Mouse (Mus musculus) gastrocnemius, postnatal 10 days (tissue): ENCODE results near the gene Hira. TPM values are rescaled to one million over a fixed set of nuclear protein-coding genes. Genes with fewer than 3 reads are reported as not detected.
"Not testable (repeated sequence)": the region's sequence is repeated elsewhere in the genome, so short reads cannot be mapped to it uniquely, and the experiment has no call there.

Experiments used
- DNase-seq: peaks from one replicate; pipeline ENCODE4 v3.0.0; 2021; ENCODE audit warnings: mixed read lengths
- long read RNA-seq, 2 experiments: library from polyadenylated mRNA; stranded (forward); transcript quantifications; one replicate each; pipeline ENCODE4 v2.0.0; 2021
- total RNA-seq, 2 experiments: library from RNA; stranded (reverse); gene quantifications; 2 replicates each; pipeline ENCODE4 v1.2.3; 2021

The Hira gene
- 10 to 100 TPM; 22.3 to 27.8 TPM for total RNA-seq
- long read RNA-seq, experiment 1, partial matches to known transcripts = 3 of 4 reads
- long read RNA-seq, experiment 1, other reads (novel, unspliced or antisense) = 1 of 4 reads
- long read RNA-seq, experiment 2, partial matches to known transcripts = 3 of 3 reads
- long read RNA-seq, experiment 2, other reads (novel, unspliced or antisense) = 0 of 3 reads

DNA sequence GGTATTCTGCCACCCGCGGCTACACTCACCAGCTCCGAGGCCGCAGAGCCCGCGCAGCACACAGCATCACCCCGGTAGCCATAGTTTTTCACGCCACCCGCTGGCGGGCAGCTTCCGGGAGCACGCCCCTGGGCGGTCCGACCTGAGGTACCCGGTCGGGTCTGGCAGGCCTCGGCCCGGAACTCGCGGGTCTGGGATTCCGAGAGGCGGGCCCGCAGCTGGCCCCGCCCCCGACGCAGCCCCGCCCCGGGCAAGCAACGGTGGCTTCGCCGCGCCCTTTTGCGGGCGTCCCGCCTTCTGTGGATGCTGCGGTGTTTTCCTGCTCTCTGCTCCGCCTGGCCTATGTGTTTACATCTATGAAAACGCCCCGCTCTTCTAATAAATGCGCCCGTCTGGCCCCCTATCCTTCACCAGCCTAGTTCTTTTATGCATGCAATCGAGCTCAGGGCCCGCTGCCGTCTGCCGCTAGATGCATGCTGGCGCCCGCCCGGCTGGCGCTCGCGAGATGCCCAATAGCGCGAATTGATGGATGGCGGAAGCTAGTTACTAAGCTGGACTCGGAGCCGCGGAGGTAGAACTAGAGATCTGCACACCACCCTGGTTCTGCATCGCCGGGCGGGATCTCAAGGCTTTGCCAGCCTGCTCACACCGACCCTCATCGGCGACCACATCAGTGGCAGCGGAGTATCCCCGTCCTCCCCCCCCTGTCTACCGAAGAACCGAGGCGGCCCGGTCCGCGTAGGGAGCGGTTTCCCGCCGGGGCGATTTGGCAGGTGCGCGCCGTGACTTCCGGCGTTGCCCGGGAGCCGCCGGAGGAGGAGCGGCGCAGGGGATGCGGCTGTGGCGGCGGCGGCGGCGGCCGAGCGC is at the start of gene Hira, which contains the start of gene Mrpl40:
Gene Hira (plus strand): TSS at position 596 of the 867 bp plus-strand sequence.
Gene Mrpl40 (minus strand): TSS at position 421 of the 867 bp plus-strand sequence.
- DNase-seq = peak; percentile 94

GRCm38 (mm10) chr16:18828630-18829029 is 48.2 kb upstream of the Hira start:
- DNase-seq = no peak

DNA sequence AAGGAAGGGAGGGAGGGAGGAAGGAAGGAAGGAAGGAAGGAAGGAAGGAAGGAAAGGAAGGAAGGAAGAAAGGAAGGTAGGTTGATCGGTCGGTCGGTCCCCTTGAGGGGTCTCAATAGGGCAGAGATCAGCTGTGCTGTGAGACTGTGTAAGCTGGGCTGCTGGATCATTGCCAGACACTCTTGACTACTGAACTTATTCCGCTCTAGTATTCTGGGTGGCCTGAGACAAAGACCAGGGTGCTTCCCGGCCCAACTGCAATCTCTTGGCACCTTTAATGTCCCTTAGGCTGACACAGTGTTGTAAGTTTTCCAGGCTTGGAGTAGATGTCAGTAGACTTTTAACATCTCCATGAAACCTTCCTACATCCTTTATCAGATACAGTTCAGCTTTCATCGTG is 47.7 kb upstream of the Hira start:
- no peak for DNase-seq

DNA sequence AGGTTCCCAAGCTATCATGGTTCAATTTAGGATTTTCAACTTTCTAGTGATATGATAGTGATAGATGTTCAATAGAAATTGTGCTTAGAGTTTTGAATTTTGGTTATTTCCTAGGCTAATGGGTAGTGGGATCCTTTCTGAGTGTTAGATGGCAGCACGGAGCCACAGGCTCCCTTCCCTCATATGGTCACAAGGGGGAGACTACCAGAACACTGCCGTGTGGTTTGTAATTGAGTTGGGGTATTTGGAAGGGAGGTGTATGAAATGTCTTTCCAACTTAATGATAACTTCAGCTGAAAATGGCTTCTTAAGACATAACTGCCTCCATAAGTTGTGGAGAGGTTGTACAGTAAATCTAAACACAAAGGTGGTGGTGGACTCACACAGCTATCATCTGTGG is 43.4 kb upstream of the Hira start:
- DNase-seq = no peak

GRCm38 (mm10) chr16:18836073-18836467 is 40.8 kb upstream of the Hira start:
- no peak for DNase-seq

- DNase-seq = peak; percentile 89
Observed at GRCm38 (mm10) chr16:18836468-18837208, 40.2 kb upstream of the Hira start, which contains the start of the genes 2510002D24Rik and Gm28539. Gene 2510002D24Rik (plus strand): TSS chr16:18836578. Gene Gm28539 (plus strand): TSS chr16:18836584.

- no peak for DNase-seq
Observed at GRCm38 (mm10) chr16:18838346-18838745, 38.5 kb upstream of the Hira start.

- DNase-seq = no peak
Observed at GRCm38 (mm10) chr16:18846301-18846820, 30.5 kb upstream of the Hira start.

DNA sequence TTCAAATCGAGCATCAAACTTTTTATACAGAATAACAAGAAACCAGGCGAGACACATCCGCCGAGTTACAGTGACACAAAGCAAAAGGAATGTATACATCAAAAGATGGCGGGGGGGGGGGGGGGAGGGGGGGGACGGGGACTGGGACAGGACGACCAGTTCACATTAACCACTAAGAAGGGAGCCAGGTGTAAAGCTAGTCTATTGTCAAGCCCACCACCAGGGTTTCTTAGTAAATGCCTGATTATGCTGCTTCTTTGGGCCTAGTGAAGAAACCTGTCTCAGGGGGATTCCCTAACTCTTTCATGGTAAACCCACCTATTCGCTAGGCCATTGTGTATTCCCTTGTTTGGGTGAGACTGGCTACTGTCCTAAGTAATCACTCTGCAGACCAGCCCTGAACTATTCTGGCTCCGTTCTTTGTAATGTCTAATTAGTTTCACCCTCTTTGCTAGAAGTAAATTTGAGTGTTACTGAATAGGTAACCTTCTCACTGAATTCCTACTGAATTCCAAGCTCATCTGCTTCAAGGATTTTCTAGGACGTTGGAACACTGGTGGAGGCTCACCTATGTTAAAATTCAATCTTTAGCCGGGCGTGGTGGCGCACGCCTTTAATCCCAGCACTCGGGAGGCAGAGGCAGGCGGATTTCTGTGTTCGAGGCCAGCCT is 27.2 kb upstream of the Hira start:
- DNase-seq = not testable (repeated sequence)

DNA sequence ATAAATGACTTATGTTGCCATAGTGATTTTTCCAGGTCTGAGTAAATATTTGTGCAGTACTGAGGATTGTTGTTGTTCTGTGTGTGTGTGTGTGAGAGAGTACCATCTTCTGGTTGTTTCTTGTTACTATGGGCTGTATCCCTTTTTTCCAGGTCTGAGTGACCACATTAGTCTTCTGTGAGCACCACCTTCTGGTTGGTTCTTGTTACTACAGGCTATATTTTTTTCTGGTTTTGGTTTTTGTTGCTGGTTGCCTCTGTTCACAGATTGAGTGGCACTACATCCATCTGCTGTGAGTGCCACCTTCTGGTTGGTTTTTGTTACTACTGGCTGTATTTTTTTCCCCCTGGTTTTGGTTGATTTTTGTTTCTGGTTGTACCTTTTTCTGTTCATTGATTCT is 18.3 kb upstream of the Hira start:
- no peak for DNase-seq

GRCm38 (mm10) chr16:18860186-18860585 is 16.7 kb upstream of the Hira start:
- DNase-seq = peak; percentile 12

- not testable (repeated sequence) for DNase-seq
Observed at GRCm38 (mm10) chr16:18870495-18870894, 6.3 kb upstream of the Hira start.

DNA sequence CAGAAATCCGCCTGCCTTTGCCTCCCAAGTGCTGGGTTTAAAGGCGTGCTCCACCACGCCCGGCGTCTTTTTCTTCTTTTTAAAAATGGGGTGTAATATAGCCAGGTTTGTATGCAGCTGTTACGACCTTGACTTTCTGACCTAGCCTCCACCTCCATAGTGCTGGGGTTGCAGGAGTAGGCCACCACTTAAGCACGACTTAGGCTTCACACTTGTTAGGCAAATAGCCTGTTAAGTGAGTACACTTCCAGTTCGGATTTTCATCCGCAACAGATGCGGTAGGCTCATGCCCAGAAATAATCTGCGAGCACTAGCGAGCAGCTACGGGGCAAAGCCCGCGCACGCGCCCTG is 771 bp upstream of the Hira start:
- DNase-seq = no peak

- peak; percentile 40 for DNase-seq
Observed at GRCm38 (mm10) chr16:18877386-18878090, 701 bp downstream of the Hira start.

DNA sequence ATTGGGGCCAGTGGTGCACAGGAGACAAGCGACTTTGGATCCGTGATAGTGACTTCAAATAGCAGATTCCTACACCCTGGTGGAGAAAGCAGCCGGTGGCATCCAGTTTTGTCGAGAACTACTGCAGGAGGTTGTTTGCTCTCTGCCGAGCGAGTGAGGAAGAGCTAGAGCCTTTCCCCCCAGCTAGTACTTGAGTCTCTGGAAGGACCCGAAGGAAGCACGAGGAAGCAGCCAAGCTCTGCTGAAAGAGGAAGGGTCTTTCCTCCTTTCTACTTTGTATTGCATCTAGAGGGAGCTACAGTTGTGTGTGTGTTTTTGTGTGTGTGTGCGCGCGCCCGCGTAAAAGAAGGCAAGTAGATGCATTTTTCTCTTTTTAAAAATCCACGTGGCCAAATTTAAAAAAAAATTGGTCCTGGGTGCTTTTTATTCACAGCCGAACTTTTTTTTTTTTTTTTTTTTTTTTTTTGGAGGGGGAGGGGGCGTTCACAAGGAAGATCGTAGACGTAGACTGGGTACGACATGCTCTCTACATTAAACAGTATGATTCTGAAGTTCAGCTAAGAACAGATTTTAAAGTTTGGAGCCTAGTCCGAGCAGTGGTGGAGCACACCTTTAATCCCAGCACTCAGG is 1.4 kb downstream of the Hira start:
- peak; percentile 4 for DNase-seq

GRCm38 (mm10) chr16:18884044-18884443 is 7.2 kb downstream of the Hira start:
- DNase-seq = no peak

- no peak for DNase-seq
Observed at GRCm38 (mm10) chr16:18893840-18894372, 17.1 kb downstream of the Hira start.

DNA sequence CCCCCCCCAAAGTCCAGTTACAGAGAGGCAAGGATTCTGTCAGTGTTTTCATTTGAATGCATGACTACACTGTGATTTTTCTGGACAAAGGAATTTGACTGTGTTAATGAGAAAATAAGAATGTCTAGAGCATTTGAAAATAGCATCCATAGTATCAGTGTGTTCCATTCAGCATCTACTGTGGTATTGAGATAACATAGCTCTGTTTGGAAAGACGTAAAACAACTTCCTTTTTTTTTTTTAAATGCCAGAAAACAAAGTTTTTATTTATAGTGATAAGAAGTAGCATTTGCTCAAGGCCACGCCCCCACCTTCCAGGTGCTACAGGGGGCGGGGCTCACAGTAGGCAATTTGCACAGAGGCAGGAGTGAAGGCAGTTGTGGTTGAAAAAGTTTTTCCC is 18.4 kb downstream of the Hira start:
- no peak for DNase-seq

GRCm38 (mm10) chr16:18896429-18896828 is 19.6 kb downstream of the Hira start:
- peak; percentile 23 for DNase-seq

- DNase-seq = no peak
Observed at GRCm38 (mm10) chr16:18905648-18906047, 28.8 kb downstream of the Hira start.

DNA sequence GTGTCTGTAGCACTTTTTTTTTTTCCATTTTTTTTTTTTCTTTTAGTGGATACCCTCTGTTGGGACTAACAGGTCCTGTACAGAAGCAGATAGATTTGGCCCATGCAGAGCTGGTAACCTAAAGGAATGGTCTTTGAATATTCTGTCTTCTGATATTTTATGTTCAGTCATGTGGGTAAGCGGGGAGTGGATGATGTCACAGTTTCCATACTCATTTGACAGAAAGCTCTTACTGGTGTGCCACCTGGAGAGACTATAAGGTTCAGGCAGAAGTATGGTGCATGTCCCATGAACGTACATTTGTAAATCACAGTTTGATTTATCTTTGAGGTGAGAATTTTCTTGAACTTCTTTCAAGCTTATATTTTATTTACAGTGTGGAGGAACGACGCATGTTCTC is 39.2 kb downstream of the Hira start:
- DNase-seq = no peak
